8 mouse cellular contexts compared by ENCODE assay signal in genomic region chr15:79803533-79804351, GRCm38 (mm10). TPM values are rescaled to one million over a fixed set of nuclear protein-coding genes. Genes with fewer than 3 reads are reported as not detected.
DNase-seq lines count a peak whose midpoint lies in the region; ATAC-seq and TF ChIP-seq lines count a peak whose summit lies in the region.

No protein-coding gene starts in this region.

- peak overlapping the region; percentile 59 for H3K4me3 ChIP-seq in heart, embryonic 11.5 days (ENCODE audit: low read depth, low read length)
- peak overlapping the region; percentile 64 for H3K4me3 ChIP-seq in forebrain, embryonic 12.5 days (replicated peaks)
- H3K4me3 ChIP-seq in kidney, embryonic 16.5 days (ENCODE audit: low read length) = peak overlapping the region; percentile 64
- H3K4me3 ChIP-seq in midbrain, postnatal 0 days (ENCODE audit: low read depth, low read length) = peak overlapping the region; percentile 74

- no peaks in the 10 kb centered on the region for H3K36me3 ChIP-seq in heart, embryonic 11.5 days (ENCODE audit: control insufficient read depth, insufficient read depth, low read length)
- no peaks in the 10 kb centered on the region for H3K36me3 ChIP-seq in forebrain, embryonic 12.5 days (replicated peaks)
- H3K36me3 ChIP-seq in kidney, embryonic 16.5 days (ENCODE audit: insufficient read depth, low read length) = no peaks in the 10 kb centered on the region
- 0 out of 2 replicates have a peak, but pooled peaks cover 2% of the 10 kb centered on the region for H3K36me3 ChIP-seq in midbrain, postnatal 0 days (ENCODE audit: insufficient read depth, low read length)

- WGBS in heart, embryonic 11.5 days (ENCODE audit: insufficient replicate concordance) = 6% methylated on average over 68 of the region's 81 CpGs
- 5% methylated on average over 74 of the region's 81 CpGs for WGBS in forebrain, embryonic 12.5 days
- WGBS in kidney, embryonic 16.5 days = 4% methylated on average over 78 of the region's 81 CpGs
- 5% methylated on average over 49 of the region's 81 CpGs for WGBS in midbrain, postnatal 0 days

- H3K27me3 ChIP-seq in heart, embryonic 11.5 days (ENCODE audit: control insufficient read depth, insufficient read depth, low read length) = peaks cover 80% of the 10 kb centered on the region
- peaks cover 66% of the 10 kb centered on the region for H3K27me3 ChIP-seq in forebrain, embryonic 12.5 days
- peaks cover 75% of the 10 kb centered on the region for H3K27me3 ChIP-seq in kidney, embryonic 16.5 days (ENCODE audit: insufficient read depth, low read length)
- H3K27me3 ChIP-seq in midbrain, postnatal 0 days (ENCODE audit: insufficient read depth, low read length) = peaks cover 8% of the 10 kb centered on the region

- intact Hi-C loops in heart, postnatal 36 days (cut with DNase I) = no loop called here

- TF ChIP-seq CTCF in midbrain, postnatal 0 days (IDR thresholded peaks at IDR 0.05) = peak; percentile 8; the same call in 1 of the 2 replicates

- peak overlapping the region; percentile 54 for H3K9ac ChIP-seq in heart, embryonic 11.5 days (ENCODE audit: low read depth, low read length)
- peak overlapping the region; percentile 69 for H3K9ac ChIP-seq in forebrain, embryonic 12.5 days
- peak overlapping the region; percentile 70 for H3K9ac ChIP-seq in kidney, embryonic 16.5 days (replicated peaks; ENCODE audit: low read length)
- peak overlapping the region; percentile 91 for H3K9ac ChIP-seq in midbrain, postnatal 0 days (replicated peaks; ENCODE audit: low read length, poor library complexity, severe bottlenecking)

- H3K4me1 ChIP-seq in heart, embryonic 11.5 days (ENCODE audit: control insufficient read depth, insufficient read depth, low read length) = peaks cover 8% of the 10 kb centered on the region; the same call in 1 of the 2 replicates
- H3K4me1 ChIP-seq in forebrain, embryonic 12.5 days = peaks cover 20% of the 10 kb centered on the region
- H3K4me1 ChIP-seq in kidney, embryonic 16.5 days (ENCODE audit: insufficient read depth, low read length) = peaks cover 18% of the 10 kb centered on the region
- H3K4me1 ChIP-seq in midbrain, postnatal 0 days (ENCODE audit: insufficient read depth, low read length) = peaks cover 4% of the 10 kb centered on the region; the same call in 1 of the 2 replicates

- no peak for DNase-seq in heart, postnatal 36 days
- DNase-seq in MN1 (ENCODE audit: low spot score) = peak; percentile 69
- no peak for DNase-seq in midbrain, postnatal 0 days (ENCODE audit: low spot score)
- no peak for DNase-seq in urinary bladder, postnatal 14 days (ENCODE audit: low spot score)
- no peak for DNase-seq in Muller cell, postnatal 12 days (ENCODE audit: inconsistent ontology term)

- no peaks in the 10 kb centered on the region for H3K9me3 ChIP-seq in heart, embryonic 11.5 days (replicated peaks; ENCODE audit: control insufficient read depth, low read length)
- H3K9me3 ChIP-seq in forebrain, embryonic 12.5 days = no peaks in the 10 kb centered on the region
- no peaks in the 10 kb centered on the region for H3K9me3 ChIP-seq in kidney, embryonic 16.5 days (ENCODE audit: low read length)
- H3K9me3 ChIP-seq in midbrain, postnatal 0 days (ENCODE audit: low read length) = no peaks in the 10 kb centered on the region

- no peak overlapping the region for H3K27ac ChIP-seq in heart, embryonic 11.5 days (ENCODE audit: low read depth, low read length)
- peak overlapping the region; percentile 58 for H3K27ac ChIP-seq in forebrain, embryonic 12.5 days
- H3K27ac ChIP-seq in kidney, embryonic 16.5 days (ENCODE audit: low read length) = no peak overlapping the region
- peak overlapping the region; percentile 74 for H3K27ac ChIP-seq in midbrain, postnatal 0 days (ENCODE audit: low read depth, low read length)

- ATAC-seq in heart, embryonic 11.5 days (replicated peaks; ENCODE audit: insufficient number of reproducible peaks, low FRiP score, low TSS enrichment) = peak; percentile 32; the same call in 1 of the 2 replicates
- ATAC-seq in forebrain, embryonic 12.5 days (ENCODE audit: low FRiP score) = peak; percentile 79
- peak; percentile 64 for ATAC-seq in kidney, embryonic 16.5 days (ENCODE audit: low FRiP score, low TSS enrichment)
- ATAC-seq in midbrain, postnatal 0 days (ENCODE audit: low FRiP score) = peak; percentile 68

- H3K4me2 ChIP-seq in heart, embryonic 11.5 days = peak overlapping the region; percentile 90
- peak overlapping the region; percentile 92 for H3K4me2 ChIP-seq in forebrain, embryonic 12.5 days
- H3K4me2 ChIP-seq in kidney, embryonic 16.5 days (replicated peaks; ENCODE audit: low read depth, low read length) = peak overlapping the region; percentile 96
- H3K4me2 ChIP-seq in midbrain, postnatal 0 days (ENCODE audit: low read depth, low read length, poor library complexity, severe bottlenecking) = peak overlapping the region; percentile 65

RNA-seq across cellular contexts. Expression of gene Nptxr, which starts 0.8 kb away (rescaled TPM):
- polyA plus RNA-seq in heart, embryonic 11.5 days (2014; fragmentation: Nextera tagmentation; extraction: Ambion mirVana) = 0.58 and 0.83 TPM in 2 replicates
- 1 to 10 TPM; 1.5 to 1.7 TPM for total RNA-seq in heart, postnatal 36 days (2021)
- 7.2 and 8.0 TPM in 2 replicates for polyA plus RNA-seq in forebrain, embryonic 12.5 days (2016; fragmentation: Nextera tagmentation; extraction: Ambion mirVana)
- polyA plus RNA-seq in kidney, embryonic 16.5 days (2015; fragmentation: Nextera tagmentation; extraction: Ambion mirVana) = 1.7 and 1.9 TPM in 2 replicates
- total RNA-seq in midbrain, postnatal 0 days (2014; rRNA removed) = 254 and 288 TPM in 2 replicates
- 84.2 and 97.8 TPM in 2 replicates for polyA plus RNA-seq in midbrain, postnatal 0 days (2015; fragmentation: Nextera tagmentation; extraction: Ambion mirVana)

RNA-seq across cellular contexts. Expression of gene Dnal4, which starts 26.1 kb away (rescaled TPM):
- polyA plus RNA-seq in heart, embryonic 11.5 days (2014; fragmentation: Nextera tagmentation; extraction: Ambion mirVana) = 37.3 TPM in 2 replicates
- 10 to 100 TPM; 17.7 to 22.5 TPM for total RNA-seq in heart, postnatal 36 days (2021)
- 76.7 and 78.3 TPM in 2 replicates for polyA plus RNA-seq in forebrain, embryonic 12.5 days (2016; fragmentation: Nextera tagmentation; extraction: Ambion mirVana)
- 71.7 and 74.0 TPM in 2 replicates for polyA plus RNA-seq in kidney, embryonic 16.5 days (2015; fragmentation: Nextera tagmentation; extraction: Ambion mirVana)
- total RNA-seq in midbrain, postnatal 0 days (2014; rRNA removed) = 40.8 and 44.0 TPM in 2 replicates
- polyA plus RNA-seq in midbrain, postnatal 0 days (2015; fragmentation: Nextera tagmentation; extraction: Ambion mirVana) = 55.9 and 59.7 TPM in 2 replicates

RNA-seq across cellular contexts. Expression of gene Npcd, which starts 30.3 kb away (rescaled TPM):
- 0.64 TPM in 1 of 2 replicates, not detected in the other for polyA plus RNA-seq in heart, embryonic 11.5 days (2014; fragmentation: Nextera tagmentation; extraction: Ambion mirVana)
- under 1 TPM in 1 of 2 experiments, not detected in 1; 0.30 TPM for total RNA-seq in heart, postnatal 36 days (2021)
- 0.87 TPM in 1 of 2 replicates, not detected in the other for polyA plus RNA-seq in forebrain, embryonic 12.5 days (2016; fragmentation: Nextera tagmentation; extraction: Ambion mirVana)
- polyA plus RNA-seq in kidney, embryonic 16.5 days (2015; fragmentation: Nextera tagmentation; extraction: Ambion mirVana) = not detected in 2 replicates
- total RNA-seq in midbrain, postnatal 0 days (2014; rRNA removed) = 8.2 and 12.1 TPM in 2 replicates
- polyA plus RNA-seq in midbrain, postnatal 0 days (2015; fragmentation: Nextera tagmentation; extraction: Ambion mirVana) = 3.2 and 4.6 TPM in 2 replicates

RNA-seq across cellular contexts. Expression of gene Cbx6, which starts 30.7 kb away (rescaled TPM):
- polyA plus RNA-seq in heart, embryonic 11.5 days (2014; fragmentation: Nextera tagmentation; extraction: Ambion mirVana) = 15.7 and 17.4 TPM in 2 replicates
- 10 to 100 TPM; 25.8 to 29.7 TPM for total RNA-seq in heart, postnatal 36 days (2021)
- 31.1 and 31.5 TPM in 2 replicates for polyA plus RNA-seq in forebrain, embryonic 12.5 days (2016; fragmentation: Nextera tagmentation; extraction: Ambion mirVana)
- 52.1 and 58.8 TPM in 2 replicates for polyA plus RNA-seq in kidney, embryonic 16.5 days (2015; fragmentation: Nextera tagmentation; extraction: Ambion mirVana)
- 109 and 118 TPM in 2 replicates for total RNA-seq in midbrain, postnatal 0 days (2014; rRNA removed)
- 65.0 and 70.6 TPM in 2 replicates for polyA plus RNA-seq in midbrain, postnatal 0 days (2015; fragmentation: Nextera tagmentation; extraction: Ambion mirVana)

Comparison
In these comparisons a context has a peak if more than half of its experiments do, and no peak if none do; other contexts are left out.
1. H3K27ac ChIP-seq: peak in forebrain, embryonic 12.5 days (single experiment) and midbrain, postnatal 0 days (single experiment); none in heart, embryonic 11.5 days (single experiment) and kidney, embryonic 16.5 days (single experiment).
2. Peak in every context shown above with its lines, with median percentiles within 50 percentile points of each other: ATAC-seq, H3K4me2 ChIP-seq, H3K4me3 ChIP-seq and H3K9ac ChIP-seq.